Mouse (Mus musculus): ENCODE measurements around the gene Fbxw11.
A peak's percentile ranks its signal among the peaks of the same experiment; 100 is the strongest.

The Fbxw11 gene

DNA sequence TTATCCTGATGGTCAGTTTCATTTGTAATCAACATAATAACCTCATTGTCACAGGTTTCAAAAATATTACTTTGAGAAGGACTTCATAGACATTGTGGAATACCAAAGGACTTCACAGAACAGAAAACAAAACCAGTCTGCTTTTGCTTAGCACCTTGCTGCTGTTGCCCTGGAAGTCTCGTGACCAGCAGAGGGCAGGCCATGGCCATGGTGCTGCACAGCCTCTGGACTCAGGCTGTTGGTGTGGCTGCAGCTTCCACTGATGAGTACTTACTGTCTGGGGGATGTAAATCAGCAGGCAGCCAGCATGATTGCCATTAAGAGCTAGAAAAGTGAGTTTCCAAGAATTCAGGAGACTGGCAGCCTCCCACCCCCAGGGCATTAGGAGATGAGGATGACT, 16.8 kb upstream of the Fbxw11 start:
- peak; percentile 51 for DNase-seq

DNA sequence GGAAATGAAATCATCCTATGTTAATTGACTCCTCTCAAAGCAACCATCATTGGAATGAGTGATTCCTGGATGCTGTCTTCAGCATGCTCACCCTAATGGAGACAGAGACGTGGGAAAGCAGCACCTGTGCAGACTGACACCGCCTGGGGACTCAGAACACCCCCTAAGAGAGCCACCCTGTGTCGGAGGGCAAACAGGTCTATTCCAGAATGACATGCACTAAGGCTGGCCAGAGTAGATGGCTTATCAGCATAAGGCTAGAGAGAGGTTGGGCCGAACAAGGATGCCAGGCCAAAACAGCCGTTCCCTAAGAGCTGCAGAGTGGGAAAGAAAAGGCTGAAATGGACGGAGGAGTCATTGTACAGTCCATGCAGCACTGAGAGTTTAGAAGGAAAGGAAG, 16.4 kb upstream of the Fbxw11 start:
- no peak for DNase-seq

DNA sequence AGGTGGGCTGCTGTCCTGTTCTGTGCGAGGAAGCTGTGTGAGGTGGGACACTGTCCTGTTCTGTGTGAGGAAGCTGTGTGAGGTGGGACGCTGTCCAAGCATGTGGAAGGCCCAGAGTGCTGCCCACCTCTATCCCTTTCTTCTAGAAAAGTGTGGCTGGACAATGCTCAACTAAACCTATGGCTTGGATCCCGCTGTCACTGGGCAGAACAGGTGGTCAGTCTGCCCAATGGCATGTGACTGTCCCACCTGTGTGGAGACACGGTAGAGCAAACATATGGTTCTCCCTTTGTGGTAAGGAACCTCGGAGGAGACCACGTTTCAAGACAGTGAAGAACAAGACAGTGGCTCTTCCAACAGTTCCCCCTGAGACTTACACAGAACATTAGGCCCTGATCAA, 14.6 kb upstream of the Fbxw11 start:
- no peak for DNase-seq

DNA sequence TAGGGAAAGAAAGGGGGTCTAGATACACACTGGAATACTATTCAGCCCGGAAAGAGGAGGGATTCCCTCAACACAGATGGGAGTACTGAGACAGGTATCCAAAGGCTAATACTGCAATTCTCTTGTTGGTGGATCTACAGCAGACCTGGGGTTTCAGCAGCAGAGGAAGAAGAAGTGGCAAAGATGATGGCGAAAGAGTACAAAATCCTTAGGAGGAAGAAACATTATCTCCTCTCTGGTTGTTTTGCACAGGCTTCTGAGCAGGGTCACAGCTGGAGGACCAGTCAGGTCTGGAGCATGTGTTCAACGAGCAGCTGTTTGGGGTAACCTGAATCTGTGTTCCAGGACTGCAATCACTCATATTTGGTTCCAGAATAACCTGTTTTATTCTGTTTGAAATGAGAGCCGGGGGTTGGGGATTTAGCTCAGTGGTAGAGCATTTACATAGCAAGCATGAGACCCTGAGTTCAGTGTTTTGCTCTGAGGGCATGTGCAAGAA, 12.8 kb upstream of the Fbxw11 start:
- no peak for DNase-seq

DNA sequence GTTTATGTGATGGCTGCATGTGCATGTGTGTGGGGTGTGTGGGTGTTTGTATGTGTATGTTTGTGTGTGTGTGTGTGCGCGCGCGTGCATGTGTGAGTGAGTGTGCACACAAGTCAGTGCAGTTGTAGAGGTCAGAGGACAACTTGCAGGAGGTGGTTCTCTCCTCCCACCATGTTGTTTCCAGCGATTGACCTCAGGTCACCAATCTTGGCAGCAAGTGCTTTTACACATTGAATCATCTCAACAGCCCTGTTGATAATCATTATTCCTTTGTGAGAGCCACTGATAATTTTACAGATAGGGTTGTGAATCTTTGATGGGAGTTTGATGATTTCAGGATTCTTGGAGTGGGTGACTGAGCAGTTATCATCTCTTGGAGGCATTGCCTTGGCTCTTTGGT, 9.9 kb upstream of the Fbxw11 start:
- no peak for DNase-seq

DNA sequence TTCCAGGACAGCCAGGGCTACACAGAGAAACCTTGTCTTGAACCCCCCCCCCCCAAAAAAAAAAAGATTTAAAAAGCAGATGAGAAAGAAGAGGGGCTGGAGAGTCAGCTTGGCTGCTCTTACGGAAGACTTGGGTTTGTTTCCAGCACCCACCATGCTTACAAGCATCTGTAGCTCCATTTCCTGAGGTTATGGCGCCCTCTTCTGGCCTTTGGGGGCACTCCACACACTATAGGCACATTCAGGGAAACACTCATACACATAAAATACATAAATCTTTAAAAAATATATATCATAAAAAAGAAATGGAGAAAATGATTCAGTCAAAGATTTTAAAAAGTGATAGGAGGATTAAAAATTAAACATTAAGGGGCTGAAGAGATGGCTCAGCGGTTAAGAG, 9.0 kb upstream of the Fbxw11 start:
- no peak for DNase-seq

DNA sequence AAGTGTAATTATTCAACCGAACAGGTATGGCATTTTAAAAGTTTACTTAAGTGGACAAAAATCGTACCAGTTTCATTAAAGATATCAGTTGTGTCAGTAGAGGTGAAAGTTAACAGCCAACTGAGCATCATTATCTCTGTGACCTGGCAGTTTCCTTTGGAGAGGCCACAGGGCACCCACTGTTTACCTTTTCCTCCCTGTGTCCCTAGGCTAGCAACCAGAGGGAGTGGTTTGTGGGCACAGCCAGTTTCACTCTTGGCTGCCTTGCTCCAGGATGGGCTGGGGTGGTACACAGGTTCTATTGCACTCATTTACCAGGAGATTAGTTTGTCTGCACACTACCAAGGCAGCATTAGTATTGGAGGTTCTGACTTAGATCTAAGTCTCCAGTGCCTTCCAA, 8.4 kb upstream of the Fbxw11 start:
- no peak for DNase-seq

DNA sequence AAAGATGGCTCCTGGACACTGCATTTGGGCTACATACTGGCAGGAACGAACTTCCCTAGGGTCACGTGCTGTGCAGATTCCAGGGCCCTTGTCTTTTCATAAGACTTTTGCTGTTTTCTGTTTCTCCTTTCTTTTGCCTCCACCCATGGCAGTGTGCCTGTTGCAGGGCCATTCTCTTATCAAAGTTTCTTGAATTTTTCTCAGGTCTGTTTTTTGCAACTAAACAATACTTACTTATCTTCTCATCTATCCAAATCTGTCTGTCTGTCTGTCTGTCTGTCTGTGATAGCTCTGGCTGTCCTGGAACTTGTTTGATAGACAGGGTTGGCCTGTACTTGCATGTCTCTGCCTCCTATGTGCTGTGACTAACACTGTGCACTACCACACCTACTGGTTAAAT, 7.7 kb upstream of the Fbxw11 start:
- DNase-seq: no peak

DNA sequence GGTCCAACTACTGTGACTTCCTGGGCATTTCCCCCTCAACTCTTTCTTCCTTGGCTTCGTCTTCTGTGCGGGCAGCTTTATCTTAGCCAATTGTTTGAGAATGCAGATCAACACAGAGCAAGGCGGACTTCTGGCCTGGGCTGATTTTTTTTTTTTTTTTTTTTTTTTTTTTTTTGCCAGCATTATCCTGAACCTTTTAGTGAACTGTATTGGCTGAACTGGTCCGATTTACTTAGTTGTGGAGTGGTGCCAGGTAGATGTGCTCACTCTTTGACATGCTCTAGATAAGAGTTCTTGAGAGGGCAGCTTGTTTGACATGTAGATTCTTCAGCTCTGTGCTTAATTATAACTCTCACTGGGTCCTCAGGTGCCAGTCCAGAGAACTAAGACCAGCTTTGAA, 6.2 kb upstream of the Fbxw11 start:
- DNase-seq: no peak

DNA sequence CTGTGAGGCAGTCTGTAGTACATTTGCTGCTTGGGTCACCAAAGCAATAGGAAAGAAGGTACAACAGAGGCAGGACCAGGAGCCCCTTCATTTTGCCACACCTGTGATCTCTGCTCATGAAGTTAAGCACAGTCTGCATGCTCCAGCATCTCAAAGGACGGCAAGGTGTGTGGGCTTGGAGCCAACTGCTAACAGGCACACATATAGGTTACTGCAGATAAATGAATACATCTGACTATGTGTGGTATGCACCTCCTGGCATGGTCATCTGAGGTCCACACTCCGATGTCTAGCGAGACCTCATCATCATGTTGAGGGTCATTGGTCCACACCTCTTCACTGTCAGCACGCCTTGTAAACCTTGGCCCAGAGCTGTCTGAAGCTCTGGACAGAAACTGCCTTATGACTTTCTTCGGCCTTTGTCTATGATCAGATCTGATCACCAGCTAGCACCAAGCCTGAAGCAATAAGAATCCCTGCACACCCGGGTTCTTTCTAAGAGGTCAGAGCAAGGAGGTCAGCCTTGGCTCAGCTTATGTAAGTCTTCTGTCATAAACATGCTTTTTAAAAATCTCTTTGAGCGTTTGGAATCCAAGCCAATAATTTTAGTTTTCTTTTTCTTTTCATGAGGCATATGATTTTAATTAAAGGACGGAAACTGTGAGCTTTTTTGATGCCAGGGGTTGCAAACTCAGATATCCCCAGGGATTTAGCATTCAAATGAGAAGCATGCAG, 3.8 kb upstream of the Fbxw11 start:
- no peak for DNase-seq

DNA sequence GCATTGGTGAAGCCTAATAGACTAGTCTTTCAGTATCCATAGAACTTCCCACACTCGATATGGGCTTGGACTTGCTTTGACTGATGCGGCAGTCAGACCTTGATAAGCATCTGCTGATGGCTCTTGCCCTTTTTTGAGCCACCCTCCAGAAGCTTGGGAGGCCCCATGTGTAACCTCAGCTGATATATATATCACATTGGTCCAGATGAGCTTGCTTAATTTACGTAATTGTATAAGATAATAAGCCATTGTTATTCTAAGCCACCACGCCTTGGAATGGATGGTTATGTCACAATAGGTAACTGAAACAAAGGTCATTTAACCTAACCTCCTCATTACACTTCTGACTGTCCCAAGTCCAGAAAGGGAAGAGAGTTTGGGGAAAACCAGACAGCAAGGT, 1.9 kb upstream of the Fbxw11 start:
- no peak for DNase-seq

DNA sequence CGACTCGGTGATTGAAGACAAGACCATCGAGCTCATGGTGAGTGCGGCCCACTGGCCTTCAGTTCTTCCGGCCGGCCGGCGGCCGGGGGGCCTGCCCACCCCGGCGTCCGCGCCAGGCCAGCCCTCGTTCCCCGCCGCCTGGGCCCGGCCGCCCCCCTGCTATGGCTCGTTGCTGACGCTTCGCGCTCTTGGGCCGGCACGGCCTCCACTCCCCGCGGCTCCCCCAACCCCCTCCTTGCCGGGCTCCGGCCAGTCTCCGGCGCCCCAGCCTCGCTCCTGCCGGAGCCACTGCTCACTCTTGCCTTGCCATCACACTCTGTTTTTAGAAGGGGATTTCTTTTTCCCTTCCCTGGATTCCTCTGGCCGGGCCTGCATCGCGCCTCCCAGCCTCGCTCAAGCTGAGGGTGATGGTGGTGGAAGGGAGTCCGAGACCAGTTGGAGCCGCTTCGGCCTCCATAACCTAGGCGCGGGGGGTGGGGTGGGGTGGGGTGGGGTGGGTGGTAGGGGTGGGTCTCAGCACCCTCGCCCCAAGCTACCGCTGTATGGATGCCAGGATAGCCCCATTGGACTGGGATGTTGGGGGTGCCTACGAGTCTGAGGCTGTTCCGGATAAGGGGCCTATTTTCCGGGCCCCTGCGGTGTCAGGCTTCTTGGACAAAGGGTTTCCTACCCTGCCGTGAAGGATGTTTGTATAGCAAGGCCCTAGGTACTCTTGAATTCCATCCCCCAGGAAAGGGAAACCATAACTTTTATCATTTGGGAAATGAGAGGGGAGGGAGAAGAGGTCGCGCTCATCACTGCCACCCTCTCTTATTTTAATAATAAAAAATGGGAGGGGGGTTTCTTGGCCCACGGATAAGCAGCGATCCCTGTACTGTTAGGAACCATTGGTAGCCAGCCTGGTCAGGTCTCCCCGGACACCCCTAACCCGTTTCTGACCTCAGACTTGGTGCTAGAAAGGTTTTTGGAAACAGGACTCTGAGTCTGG, 669 bp downstream of the Fbxw11 start:
- DNase-seq: no peak

DNA sequence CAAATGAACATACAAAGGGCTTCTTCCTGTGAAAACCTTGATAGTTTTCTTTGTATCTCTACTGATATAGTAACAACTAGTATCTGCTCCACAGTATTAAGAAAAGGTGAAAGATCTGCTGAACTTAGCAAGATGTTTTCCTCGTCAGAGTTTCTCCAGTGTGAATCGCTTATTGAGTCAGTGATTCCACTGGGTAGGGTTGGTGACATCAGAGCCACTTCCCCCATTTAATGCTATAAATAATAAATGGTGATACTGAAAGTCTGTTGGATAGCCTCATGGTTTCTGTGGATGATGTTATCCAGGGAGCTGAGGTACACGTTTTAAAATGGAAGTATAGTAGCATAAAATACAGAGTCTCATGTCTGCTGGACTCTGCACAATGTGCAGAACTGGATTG, 1.5 kb downstream of the Fbxw11 start:
- DNase-seq: no peak

DNA sequence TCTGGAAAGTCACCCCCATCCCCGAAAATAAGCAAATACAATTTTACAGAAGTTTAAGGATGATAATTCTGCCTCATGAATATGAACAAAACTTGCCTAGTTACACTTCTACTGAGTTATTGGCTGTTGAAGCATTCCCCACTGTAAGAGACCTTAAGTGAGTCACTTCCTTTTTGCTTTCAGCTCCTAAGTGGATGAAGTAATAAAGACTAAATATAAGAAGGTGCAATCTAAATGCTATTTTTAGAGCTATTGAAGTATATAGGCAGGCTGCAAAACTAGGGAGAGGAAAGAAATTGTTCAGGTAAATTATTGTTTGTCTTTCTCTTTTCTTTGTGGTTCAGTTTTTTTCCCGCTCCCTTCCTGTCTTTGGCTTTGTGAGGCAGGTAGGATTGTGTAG, 4.7 kb downstream of the Fbxw11 start:
- DNase-seq: no peak

DNA sequence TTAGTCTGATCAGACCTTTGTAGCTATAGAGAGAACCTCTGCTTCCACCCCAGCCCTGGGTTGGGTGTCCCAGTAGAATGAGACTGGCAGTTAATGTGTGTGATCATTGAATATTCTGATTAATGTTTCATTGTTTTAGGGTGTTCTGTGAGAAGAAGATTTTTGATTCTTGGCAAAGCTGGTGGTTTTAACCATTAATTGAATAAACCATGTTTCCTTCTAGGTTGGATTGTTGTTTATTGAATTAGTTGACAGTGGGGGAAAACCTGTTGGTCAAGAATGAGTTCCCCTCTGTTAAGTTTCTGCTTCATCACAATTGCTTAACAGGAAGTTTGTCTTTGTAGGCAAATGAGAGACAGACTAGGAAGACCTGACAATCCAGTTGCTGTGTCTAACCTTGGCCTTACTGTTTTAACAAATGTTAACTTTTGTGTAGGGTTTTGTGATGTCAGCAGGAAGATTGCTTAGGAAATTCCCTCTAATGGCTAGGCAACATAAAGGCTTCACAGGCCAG, 7.8 kb downstream of the Fbxw11 start:
- no peak for DNase-seq

DNA sequence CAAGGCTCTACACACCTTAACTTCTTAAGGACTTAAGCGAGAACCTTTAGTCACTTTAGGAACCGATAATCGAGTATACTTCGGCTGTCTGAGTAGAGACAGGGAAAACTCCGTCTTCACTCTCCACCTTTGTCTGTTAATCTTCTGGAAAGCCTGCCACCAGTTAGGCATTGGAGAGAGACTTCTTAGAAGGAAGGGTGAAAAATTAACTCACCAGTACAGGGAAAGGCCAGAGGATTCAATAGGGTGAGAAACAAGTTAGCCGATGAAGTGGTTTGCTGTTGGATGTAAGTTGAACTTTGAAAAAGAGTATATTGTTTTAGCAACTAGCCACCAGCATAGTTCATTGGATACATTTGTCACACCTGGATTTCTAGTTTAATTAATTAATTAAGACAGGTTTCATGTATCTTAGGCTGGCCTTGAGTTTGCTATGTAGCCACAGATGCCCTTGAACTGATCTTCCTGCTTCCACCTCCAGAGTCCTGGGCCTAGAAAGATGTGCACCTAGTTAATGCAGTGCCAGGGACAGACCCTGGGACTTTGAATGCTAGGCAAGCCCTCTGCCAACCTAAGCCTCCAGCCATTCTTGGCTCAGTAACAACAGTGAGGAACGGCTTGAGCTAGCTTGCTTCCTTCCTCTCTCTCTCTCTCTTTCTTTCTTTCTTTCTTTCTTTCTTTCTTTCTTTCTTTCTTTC, 8.5 kb downstream of the Fbxw11 start:
- no peak for DNase-seq

DNA sequence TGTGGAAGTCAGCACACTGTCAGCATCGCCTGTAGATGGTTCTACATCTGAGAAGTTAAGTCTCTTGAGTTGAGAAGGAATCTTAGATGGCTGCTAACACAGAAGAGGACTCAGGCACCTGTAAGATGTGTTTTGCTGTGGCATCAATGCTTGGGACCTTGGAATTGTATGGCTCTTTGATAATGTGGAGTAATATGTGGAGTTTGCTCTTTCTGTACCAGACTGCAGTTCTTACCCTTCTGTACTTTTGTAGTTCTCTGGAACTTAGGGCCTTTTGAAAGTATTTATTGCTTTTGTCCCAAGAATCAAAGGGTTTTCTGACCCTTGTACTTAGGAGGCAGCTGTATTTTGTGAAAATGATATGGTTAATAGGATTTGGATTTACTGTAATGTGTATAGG, 9.2 kb downstream of the Fbxw11 start:
- no peak for DNase-seq

DNA sequence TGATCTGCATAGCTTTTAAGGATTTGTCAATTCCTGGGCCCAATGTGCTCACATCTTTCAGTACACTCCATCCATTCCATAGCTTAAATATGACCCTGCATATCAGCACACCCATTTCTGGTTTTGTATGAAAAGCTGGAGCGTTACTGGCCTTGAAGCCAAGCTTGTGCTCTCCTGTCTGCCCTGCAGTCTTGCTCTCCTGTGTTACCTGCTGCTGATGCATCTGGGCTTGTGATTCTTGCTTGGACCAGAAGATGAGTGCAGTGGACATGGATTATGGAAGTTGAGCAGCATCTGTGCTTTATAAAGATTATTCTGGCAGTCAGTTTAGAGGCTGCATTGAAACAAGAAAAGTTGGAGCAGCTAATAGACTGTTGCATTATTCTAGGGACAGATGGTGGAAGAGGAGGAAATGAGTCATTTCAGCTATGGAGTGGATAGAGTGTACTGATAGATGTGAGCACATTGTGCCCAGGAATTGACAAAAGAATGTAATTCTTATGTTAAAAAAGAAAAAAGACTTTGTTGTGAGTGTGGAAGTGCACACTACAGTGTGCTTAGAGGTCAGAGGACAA, 19.6 kb downstream of the Fbxw11 start:
- no peak for DNase-seq

DNA sequence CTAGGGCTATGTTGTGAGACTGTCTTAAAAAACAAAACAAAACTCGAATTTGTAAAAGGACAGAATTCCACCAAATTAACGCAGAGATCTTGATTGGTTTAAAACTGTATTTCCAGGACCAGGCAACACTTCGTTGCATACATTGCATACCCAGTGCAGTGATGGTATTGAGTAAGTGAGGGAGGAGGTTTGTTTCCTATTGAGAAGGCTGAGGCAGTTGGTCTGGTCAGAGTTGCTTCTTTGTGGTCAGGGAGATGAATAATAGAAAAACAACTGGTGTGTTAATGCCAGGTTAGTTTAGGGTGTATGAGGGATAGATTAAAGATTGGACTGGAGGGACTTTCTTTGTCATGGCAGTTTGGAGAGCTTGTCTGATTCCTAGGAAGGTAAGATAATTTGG, 23.1 kb downstream of the Fbxw11 start:
- no peak for DNase-seq

DNA sequence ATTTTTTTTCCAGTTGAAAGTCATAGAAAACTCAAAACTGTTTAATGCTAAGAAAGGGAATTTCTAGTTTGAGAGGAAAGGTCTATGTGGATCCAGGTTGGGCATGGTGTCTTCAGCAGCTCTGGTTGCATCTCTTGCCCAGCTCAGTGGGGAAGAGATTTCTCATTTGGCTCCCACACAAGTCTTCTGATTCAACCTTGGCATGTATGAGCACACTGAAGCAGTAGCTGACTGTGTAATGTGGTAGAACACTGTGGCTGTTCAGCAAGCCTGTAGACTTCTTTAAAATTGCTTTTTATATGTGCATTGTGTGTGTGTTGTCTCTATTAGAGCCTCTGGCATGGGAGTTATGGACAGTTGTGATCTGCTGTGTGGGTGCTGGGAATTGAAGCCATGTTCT, 24.5 kb downstream of the Fbxw11 start:
- DNase-seq: no peak

DNA sequence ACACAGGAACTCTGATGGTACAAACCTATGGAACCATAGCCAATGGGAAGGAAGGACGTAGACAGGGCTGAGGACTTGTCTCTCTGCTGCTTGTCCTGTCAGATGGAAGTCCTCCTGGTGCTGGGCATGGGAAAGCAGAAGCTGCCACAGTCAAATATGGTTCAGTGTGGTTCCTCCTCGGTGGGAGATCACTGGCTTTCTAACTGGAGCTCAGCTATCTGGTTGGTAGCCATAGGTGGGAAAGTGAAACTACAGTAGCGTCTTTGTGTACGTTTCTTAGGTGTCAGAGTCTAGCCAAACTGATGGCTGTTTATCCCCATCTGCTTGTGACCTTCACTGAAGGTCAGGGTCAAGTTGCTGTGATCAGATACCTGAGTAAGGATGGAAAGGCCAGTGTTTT, 29.0 kb downstream of the Fbxw11 start:
- no peak for DNase-seq

DNA sequence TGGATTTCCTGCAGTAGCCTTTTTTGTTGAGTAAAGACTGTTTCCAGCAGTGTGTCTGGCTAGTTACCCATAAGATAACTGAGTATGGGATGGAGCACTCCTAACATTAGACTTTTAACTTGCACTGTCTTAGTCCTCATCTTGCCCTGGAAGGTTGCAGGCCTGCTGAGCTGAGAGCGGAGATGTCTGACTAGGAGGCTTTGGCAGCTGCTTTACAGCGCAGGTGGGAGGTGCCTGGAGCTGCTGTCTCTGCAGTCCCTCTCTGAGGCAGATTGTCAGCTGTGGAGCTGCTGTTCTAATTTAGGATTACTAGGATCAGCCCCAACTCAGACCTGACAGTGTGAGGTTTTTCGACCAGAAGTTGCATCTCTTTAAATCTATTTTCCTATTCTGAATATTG, 34.3 kb downstream of the Fbxw11 start:
- peak; percentile 16 for DNase-seq

DNA sequence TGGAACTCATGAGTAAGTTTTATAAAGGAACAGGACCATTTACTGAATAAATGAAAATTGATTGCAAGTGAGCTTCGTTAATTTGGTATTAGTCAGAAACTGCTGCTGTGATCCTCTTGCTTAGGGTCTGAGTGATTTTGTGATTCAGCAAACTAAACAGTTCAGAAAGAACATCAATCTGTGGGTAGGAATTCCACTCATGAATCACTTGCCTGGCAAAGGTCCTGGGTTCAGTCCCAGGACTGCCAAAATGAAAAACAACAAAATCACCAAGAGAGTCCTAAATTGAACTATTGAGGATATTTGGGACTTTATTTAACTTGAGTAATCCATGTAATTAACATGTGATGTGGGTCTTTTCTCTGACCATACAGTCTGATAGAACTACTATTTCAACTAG, 35.3 kb downstream of the Fbxw11 start:
- DNase-seq: no peak

Measured in retina, postnatal 1 day (tissue).